Mouse (Mus musculus): ENCODE measurements around the gene Dock9. TPM values are rescaled to one million over a fixed set of nuclear protein-coding genes. Genes with fewer than 3 reads are reported as not detected.
"Not testable (repeated sequence)": the region's sequence is repeated elsewhere in the genome, so short reads cannot be mapped to it uniquely, and the experiment has no call there.

Dock9 gene
- total RNA-seq, 2 experiments from 2014 or later, result 202 to 212 TPM

GRCm38 (mm10) chr14:121697709-121698619 is 99.7 kb downstream of the Dock9 start:
- peak; percentile 55 to 66 for DNase-seq

- no peak for DNase-seq
These were observed 100.4 kb downstream of the Dock9 start for GRCm38 (mm10) chr14:121697143-121697680.

GRCm38 (mm10) chr14:121696429-121697118 is 101.1 kb downstream of the Dock9 start:
- DNase-seq, result no peak

DNA sequence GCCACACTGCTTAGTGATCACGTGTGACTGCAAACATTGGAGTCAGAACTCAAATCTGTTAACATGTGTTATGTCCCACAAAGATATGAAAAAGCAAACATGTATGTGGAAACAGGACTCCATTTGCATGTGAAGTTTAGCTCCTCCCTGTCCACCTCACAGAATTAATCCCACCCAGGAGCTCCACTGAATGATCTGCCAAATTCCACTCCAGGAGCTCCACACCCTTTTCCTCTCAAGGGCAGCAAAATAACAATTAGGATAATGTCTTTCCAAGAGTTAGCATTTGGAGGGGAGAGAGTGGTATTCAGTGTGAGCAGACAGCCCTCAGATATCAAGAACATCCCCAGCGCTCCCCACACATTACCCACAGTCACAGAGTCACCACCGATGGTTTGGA is 102.9 kb downstream of the Dock9 start:
- no peak for DNase-seq

GRCm38 (mm10) chr14:121693991-121694594 is 103.5 kb downstream of the Dock9 start:
- DNase-seq, result no peak

- DNase-seq, result not testable (repeated sequence)
These were observed 108.0 kb downstream of the Dock9 start for GRCm38 (mm10) chr14:121689649-121690048.

DNA sequence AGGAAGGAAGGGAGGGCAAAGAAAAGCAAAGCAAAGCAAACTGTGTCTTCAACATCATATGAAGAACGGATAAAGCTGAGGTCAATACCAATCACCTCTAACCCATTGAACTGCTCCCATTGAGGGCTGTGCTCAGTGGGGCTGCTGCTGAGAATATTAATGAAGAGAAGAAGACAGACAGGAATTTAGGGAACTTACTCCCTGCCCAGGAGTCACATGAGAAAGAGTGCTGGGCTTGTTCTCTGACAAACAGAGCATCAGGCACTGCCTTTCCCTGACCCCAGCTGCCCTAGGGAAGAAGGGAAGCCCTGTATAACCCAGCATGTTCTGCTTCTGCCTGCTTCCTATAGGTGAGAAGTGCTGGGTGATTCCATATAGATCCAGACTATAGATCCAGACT is 109.5 kb downstream of the Dock9 start:
- no peak for DNase-seq

- no peak for DNase-seq
These were observed 110.4 kb downstream of the Dock9 start for GRCm38 (mm10) chr14:121687274-121687673.

- DNase-seq, result no peak
These were observed 118.7 kb downstream of the Dock9 start for GRCm38 (mm10) chr14:121678913-121679312.

DNA sequence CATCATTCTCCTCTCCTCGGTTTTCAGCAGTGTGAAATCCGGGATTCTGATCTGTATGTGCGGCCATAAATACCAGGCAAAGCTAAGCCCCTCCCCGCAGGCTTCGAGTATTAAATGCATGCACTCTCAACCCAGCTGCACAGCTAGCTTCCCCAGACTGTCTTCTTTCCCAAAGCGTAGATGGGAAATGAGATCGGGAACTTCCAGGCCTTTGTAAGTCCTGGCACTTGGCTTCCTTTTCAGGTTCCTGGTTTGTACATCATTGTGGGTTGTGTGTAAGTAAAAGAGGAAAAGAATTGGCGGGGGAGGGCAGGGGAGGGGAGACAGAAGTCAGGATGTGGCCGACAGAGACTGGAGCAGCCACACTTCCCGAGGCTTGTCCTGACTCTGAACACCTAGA is 119.2 kb downstream of the Dock9 start:
- DNase-seq, result no peak

DNA sequence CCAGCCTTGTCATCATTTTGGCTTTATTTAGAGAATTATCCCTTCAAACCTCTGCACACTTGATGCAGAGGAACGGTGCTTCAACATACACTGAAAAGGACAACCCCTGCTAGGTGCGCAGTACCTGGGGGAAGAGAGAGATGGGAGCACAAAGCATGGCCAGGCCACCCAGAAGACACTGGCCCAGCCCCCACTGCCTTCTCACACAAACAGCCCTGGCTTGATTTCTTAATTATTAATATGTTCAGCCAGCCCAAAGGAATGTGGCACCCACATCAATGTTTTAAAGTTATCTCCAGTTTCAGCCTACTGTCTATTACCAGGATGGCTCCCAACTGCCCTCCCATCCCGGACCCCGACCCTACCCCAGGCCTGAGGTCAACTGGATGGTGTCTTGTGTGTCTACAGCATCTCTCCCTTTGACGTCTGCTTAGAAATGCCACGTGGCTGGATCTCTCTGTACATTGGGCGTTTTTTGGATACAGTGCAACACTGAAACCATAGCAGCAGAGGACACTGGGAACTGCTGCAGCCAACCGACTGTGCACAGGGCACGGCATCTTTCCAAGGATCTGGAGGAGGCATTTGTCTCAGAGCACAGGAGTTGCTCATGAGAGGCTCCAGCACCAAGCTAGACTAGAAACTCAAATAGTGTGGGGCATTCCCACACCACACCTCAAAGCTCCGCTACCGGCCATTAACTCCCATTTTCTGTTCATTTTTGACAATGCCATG is 120.9 kb downstream of the Dock9 start:
- DNase-seq, result peak in 1 of 2 experiments; percentile 56

DNA sequence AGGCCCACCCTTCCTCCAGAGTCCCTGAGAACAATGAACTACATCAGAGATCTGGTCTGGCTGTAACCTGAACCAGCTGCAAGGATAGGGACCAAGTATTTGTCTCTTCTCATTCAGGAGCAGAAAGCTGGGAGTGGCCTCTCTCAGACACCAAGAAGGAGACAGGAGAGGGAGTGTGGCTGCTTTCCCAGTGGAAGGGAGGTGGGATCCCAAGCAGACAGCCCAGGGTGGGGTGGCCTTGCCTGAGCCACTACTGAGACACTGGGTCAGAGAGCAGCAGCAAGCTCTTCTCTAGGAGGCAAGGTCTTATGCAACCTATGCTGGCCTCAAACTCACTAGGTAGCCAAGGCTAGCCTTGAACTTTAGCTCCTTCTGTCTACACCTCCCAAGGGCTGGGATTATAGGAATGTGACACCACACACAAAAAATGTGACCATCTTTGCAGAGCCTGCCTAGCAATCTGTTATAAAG is 121.5 kb downstream of the Dock9 start:
- DNase-seq, result no peak

DNA sequence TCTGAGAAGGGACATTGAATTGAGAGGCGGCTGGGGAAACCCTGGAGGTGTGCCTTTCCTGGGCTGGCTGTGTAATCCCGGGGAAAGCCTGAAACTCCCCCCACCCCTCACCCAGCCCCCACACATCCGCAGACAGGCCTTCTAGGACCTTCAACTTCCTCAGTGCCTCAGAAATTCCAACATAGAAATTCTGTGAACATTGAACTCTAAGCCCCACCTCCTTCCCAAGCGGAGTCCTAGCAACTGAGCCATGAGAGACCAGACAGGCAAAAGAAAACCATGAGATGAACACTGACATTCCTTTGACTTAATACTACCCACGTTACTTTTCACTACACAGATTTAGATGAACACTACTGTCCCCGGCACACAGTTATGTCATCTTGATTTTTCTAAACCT is 122.1 kb downstream of the Dock9 start:
- no peak for DNase-seq

- DNase-seq, result no peak
These were observed 122.5 kb downstream of the Dock9 start for GRCm38 (mm10) chr14:121675146-121675545.

DNA sequence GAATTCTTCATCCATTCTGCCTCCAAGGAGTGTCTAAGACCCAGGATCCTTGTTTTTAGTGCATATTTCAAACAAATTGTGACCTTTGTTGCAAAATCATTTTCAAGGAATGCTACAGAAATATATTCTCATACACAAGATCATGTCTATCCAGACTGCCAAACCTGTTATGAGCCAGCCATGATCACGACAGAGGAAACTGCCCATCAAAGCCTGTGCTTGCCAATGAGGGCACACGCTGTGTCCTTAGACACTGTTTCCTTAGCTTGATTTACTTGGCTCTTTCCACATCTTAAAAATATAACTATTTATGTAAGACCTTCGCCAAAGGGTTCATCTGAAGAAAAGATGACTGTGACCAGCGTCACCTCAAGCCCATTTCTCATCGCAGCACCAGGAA is 127.6 kb downstream of the Dock9 start:
- no peak for DNase-seq

- DNase-seq, result no peak
These were observed 130.9 kb downstream of the Dock9 start for GRCm38 (mm10) chr14:121666641-121667274.

GRCm38 (mm10) chr14:121665693-121666273 is 131.9 kb downstream of the Dock9 start:
- DNase-seq, result no peak

DNA sequence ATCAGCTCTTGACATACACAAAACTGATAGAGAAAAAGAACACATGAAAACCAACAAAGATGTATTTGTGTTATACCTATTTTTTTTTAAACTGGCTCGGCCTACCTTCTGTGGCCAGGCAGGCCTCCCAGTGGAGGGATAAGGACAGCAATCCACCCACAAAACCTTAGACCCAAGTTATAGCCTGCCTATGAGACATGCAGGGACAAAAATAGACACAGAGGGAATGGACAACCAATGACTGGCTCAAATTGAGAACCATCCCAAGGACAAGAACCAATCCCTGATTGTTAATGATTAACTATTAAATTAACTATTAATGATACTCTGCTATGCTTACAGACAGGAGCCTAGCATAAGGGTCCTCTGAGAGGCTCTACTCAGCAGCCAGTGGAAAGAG is 133.7 kb downstream of the Dock9 start:
- DNase-seq, result no peak

- no peak for DNase-seq
These were observed 136.7 kb downstream of the Dock9 start for GRCm38 (mm10) chr14:121660918-121661317.

DNA sequence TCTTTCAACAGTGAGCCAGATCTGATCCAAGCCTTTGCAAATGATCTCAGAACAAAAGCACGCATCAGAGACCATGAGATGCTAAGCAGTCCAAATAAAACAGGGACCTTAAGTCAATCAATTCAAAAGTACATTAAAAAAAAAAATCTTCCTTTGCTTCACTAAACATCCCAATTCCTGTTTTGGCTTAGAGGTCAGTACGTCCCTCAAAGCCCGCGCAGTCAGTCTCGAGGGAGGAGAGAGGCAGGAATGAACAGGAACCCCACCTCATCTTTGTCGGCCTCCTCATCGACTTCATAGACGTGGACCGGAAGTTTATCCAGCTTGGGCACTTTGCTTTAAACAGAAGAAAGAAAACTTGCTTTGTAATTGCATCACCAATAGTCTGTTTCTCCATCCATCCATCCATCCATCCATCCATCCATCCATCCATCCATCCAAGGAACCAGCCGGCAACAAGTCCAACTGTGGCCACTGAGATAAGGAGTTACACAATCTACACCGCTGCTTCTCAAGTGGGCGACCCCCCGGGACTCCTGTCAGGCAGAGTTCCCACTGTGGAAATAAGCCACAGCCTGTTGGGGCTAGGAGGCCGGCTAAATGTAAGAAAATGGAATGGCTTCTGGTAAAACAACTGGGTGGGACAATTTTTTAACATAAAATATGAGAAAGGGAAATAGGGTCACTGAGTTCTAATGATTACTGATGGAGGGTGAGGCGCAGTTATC is 137.3 kb downstream of the Dock9 start:
- no peak for DNase-seq

All from layer of hippocampus, postnatal 36 days (tissue).